Mouse (Mus musculus) gastrocnemius, postnatal 10 days (tissue): ENCODE results near the gene Mn1. TPM values are rescaled to one million over a fixed set of nuclear protein-coding genes. Genes with fewer than 3 reads are reported as not detected.
A peak's percentile ranks its signal among the peaks of the same experiment; 100 is the strongest.

ENCODE experiments used
- DNase-seq: peaks from one replicate; pipeline ENCODE4 v3.0.0; 2021; ENCODE audit warnings: mixed read lengths
- total RNA-seq, 2 experiments: library from RNA; stranded (reverse); gene quantifications; 2 replicates each; pipeline ENCODE4 v1.2.3; 2021

Gene Mn1
- total RNA-seq, 2 experiments from 2014 or later, result 19.6 to 30.4 TPM

DNA sequence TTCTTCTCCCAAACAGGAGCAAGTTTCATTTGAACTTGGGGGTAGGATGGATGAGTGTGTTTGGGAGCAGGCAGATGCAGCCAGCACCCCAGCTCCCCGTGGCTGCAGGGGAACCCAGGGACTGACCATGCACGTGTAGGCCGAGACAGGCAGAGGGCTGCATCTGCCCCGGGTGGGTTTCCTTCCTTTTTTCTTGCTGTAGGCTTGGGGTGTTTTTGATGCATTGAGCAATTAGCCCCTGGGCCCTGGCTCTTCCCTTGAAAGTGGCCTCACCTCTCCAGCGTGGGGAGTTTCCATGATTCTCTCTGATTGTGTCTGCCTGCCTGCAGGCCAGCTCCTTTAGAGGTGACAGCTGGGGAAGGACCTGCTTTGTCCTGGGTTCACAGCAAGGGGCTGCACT lies 15.7 kb downstream of the Mn1 start:
- DNase-seq, result no peak

GRCm38 (mm10) chr5:111434342-111434842 lies 17.2 kb downstream of the Mn1 start:
- DNase-seq, result no peak

GRCm38 (mm10) chr5:111436260-111436659 lies 19.1 kb downstream of the Mn1 start:
- no peak for DNase-seq

DNA sequence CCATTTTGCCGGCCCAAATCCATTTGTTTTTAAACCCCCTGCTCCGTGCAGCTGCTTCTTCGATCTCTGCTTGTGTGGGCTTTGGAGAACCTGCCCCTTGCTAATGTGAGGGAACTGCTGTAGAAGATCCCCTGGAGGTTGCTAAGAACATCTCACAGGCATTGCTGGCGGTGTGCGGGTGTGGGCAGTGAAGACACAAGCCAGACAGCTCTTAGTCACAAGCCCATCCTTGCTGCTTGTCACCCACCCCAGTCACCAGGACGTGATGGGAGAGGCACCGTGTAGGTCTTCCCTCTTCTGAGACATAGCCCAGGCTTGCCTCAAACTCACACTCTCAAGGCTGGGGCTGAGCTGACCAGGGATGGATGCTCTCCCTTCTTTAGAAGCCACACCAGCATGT lies 20.0 kb downstream of the Mn1 start:
- no peak for DNase-seq

GRCm38 (mm10) chr5:111438336-111438735 lies 21.2 kb downstream of the Mn1 start:
- DNase-seq, result no peak

- DNase-seq, result no peak
Measured at GRCm38 (mm10) chr5:111438821-111439220, 21.7 kb downstream of the Mn1 start.

GRCm38 (mm10) chr5:111440264-111440663 lies 23.1 kb downstream of the Mn1 start:
- DNase-seq, result no peak

DNA sequence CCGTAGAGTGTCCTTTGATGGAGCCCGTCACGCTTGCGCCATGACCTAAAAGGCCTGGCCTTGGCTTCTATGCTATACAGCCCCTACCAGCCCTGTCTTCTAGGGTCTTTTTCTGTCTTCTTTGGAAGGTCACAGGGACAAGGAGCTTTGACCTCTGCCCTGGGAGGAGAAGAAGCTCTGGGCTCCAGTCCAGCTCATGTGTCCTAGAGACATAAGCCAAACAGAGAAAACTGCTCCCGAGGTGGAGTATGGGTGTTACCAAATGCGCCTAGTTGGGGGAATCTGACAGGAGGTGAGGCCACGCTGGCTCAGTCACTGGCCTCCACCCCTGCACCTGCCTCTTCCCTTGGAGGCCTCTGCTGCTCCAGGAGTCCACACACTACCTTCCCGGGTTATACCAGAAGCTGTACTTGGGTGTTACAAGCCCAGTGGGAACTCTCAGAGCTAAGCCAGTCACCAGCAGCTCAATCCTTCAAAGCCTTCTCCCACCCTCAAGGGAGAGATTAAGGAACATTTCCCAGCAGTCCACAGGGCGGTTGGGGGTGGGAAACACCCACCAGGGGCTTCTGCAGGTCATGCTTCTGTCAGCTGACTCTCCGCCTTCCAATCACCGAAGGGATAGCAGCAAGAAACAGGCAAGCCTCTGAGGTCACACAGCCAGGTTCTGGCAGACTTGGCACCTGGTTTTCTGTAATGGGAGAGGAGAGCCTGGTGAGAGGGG lies 25.1 kb downstream of the Mn1 start:
- DNase-seq, result no peak

GRCm38 (mm10) chr5:111443636-111444035 lies 26.5 kb downstream of the Mn1 start:
- DNase-seq, result no peak

DNA sequence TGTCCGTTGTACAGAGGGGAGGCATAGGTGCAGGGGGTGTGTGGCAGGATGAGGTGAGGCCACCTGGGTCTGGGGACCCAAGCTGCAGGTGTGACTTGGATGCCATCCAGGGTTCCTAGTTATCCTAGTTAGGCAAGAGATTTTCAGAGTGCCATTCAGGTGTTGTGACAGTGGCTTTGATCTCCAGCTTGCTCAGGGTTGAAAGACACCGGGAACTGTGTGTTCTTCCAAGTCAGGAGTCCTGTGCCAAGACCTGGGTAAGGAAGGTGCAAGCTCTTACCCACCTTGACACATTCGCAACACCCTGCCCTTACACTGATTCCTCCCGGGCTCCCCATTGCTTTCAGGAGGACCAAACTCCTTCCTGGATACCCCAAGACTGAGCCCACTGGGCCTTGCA lies 27.2 kb downstream of the Mn1 start:
- DNase-seq, result no peak

DNA sequence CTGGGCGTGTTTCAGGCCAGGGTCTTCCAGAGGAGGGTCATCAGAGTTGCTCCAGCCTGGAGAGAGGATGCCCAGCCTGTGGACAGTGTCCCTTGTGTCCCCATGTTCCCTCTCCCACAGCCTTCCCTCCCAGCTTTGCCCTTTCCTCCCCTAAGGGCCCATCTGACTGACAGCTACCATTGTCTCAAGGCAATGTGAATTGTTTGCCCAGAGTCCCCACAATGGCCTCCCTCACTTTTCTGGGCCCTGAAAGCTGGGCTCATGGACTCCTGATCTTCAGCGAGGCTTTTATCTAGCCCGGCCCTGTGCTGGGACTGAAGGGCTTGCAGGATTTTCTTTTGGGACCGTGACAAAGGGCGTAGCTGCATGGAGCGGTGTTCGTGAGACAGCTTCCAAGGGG lies 29.5 kb downstream of the Mn1 start:
- no peak for DNase-seq

- DNase-seq, result no peak
Measured at GRCm38 (mm10) chr5:111449700-111450099, 32.5 kb downstream of the Mn1 start.

GRCm38 (mm10) chr5:111454240-111454639 lies 37.1 kb downstream of the Mn1 start:
- DNase-seq, result no peak

GRCm38 (mm10) chr5:111454876-111455275 lies 37.7 kb downstream of the Mn1 start:
- DNase-seq, result no peak

GRCm38 (mm10) chr5:111458675-111459074 lies 41.5 kb downstream of the Mn1 start:
- no peak for DNase-seq

DNA sequence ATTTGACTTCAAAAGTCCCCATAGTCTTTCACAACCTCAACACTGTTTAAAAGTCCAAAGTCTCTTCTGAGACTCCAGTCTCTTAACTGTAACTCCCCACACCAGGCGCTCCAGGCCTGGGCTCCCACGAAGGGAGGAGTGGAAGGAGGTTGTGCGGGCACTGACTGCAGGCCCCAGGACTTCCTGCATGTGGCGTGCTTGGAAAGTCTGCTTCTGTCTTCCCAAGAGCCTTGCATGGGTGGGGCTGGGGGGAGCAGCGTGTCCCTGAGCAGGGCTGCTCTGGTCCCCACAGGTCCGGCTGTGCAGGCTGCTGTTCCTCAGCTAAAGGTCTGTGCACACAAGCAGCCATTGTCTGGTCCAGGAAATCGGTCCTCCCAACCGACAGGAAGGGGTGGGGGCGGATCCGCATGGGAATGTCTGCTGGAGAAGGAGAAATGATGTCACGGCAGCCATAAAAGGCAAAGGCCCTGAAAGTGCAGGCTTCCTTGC lies 48.7 kb downstream of the Mn1 start:
- peak; percentile 32 for DNase-seq

GRCm38 (mm10) chr5:111466429-111466828 lies 49.3 kb downstream of the Mn1 start:
- DNase-seq, result no peak

DNA sequence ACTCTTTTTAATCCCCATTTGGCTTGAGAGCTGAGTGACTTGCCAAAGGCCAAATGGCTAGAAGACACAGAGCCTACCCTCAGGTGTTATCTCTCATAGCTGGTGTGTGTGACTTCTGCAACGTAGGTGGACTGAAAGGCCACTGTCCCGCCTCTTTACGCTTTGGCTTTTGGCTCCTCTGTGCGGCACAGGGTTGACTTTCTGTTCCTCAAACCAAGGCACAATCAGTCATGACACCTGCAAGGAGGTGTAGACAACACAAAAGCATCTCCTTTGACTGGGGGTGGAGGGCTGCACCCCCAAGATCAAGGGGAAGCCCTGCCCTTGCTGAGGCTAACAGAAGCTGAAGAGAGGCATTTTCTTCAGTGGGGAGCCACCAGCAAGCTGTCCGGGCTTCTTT lies 50.5 kb downstream of the Mn1 start:
- no peak for DNase-seq

- no peak for DNase-seq
Measured at GRCm38 (mm10) chr5:111469195-111469882, 52.2 kb downstream of the Mn1 start.

DNA sequence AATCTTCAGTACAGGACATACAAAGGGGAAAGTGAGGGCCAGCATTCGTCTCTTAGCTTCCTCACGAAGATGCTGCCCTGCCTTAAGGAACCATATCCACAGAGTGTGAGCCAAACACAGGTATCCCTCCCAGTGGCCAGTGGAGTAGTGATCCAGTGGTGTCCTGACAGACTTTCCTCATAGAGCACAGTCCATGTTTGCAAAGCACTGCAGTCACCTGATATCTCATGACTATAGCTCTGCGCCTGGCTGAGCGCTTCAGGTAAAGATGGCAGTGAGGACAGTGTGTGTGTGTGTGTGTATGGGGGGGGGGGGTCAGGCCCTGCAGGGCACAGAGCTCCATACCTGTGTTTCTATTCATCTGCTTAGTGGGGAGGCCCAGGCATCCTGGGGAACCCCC lies 53.7 kb downstream of the Mn1 start:
- no peak for DNase-seq

DNA sequence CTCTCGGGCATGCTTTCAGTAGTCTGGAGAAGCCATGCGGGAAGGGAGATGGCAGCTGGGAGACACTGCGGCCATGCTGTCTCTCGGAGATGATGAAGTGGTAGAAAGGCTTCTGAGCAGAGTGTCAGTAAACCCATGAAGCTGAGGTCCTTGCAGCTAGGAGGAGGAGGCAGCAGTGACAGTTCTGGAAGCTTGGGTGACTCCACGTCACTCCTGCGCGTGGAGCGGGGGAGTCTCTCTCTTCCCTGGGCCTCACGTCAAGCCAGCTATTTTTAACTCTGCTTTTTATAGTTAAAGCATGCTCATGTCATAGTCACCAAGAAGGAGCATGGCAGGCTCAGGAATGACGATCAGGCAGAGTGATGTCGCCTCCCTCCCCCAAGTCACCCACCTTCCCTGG lies 56.3 kb downstream of the Mn1 start:
- DNase-seq, result no peak

DNA sequence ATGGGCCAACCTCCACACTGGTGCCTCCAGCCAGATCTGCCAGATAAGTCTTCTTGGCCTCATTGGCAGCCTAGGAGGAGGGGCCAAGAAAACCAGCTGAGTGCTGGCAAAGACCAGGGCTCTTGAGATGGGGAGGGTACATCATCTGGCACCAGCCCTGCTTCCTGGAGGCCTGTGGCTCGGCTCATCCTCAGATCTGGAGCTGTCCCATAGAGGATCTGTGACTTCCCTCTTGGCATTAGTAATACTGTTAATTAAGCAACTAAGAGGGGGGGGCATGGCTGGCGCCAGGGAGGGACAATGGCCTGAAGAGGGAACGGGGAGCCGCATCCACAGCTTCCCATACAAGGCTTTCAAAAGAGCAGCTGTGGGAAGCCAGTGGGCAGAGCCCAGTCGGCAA lies 58.6 kb downstream of the Mn1 start:
- DNase-seq, result no peak

- DNase-seq, result no peak
Measured at GRCm38 (mm10) chr5:111476141-111476540, 59.0 kb downstream of the Mn1 start.

DNA sequence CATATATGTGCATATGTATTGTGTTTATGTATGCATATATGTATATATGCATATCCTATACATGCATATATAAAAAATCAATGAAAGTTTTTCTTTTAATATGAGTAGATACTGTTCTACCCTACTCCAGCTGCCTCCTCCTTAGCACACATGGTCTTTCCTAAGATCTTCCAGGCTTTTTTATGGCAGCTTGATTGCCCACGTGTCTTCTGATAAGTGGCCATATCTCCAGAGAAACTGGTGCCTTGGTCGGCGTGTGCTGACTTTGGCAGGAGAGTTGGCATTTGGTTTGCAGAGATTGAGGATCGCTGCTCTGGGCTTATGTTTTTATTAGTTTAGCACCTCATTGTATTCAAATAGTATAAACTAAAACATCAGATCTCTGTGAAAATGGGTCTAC lies 68.7 kb downstream of the Mn1 start:
- DNase-seq, result no peak
